Mouse (Mus musculus): Measurements from ENCODE around the gene Vamp8. TPM values are rescaled to one million over a fixed set of nuclear protein-coding genes. Genes with fewer than 3 reads are reported as not detected.
A peak's percentile ranks its signal among the peaks of the same experiment; 100 is the strongest.

Gene Vamp8
- polyA plus RNA-seq, 1 experiment from 2014 or later = 179 TPM

DNA sequence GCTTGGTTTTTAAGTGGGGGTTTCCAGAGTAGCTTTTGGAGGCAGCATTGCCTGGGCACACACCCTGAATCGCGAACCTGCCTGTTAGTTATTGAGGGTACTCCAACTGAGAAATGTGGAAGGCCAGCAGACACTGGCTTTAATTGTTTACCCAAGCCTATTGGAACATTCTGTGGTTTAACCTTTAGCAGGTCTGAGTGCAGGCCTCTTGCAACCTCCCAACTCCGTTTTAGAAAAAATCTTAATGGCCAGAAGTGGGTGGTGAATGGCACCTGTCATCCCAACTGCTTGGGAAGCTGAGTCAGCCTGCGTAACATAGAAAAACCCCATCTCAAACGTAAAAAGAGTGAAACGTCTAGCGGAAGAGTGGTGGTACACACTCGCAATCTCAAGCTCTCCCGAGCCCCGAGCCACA lies 6.3 kb upstream of the Vamp8 start:
- Histone ChIP-seq H3K27me3 (no peaks in the 10 kb centered on the region), H3K9me3 (no peaks in the 10 kb centered on the region), H3K27ac (0 out of 2 replicates have a peak overlapping the region, but pooled peaks have one; percentile 11), H3K4me2 (no peak overlapping the region), H3K4me3 (no peak overlapping the region), H3K4me1 (0 out of 2 replicates have a peak, but pooled peaks cover 3% of the 10 kb centered on the region), H3K36me3 (no peaks in the 10 kb centered on the region), H3K9ac (no peak overlapping the region)
- peak; percentile 15; the same call in 1 of the 2 replicates for ATAC-seq (ENCODE audit: borderline replicate concordance, extremely low read depth, low FRiP score, low TSS enrichment)
- WGBS = 54% methylated on average over 10 of the region's 10 CpGs

DNA sequence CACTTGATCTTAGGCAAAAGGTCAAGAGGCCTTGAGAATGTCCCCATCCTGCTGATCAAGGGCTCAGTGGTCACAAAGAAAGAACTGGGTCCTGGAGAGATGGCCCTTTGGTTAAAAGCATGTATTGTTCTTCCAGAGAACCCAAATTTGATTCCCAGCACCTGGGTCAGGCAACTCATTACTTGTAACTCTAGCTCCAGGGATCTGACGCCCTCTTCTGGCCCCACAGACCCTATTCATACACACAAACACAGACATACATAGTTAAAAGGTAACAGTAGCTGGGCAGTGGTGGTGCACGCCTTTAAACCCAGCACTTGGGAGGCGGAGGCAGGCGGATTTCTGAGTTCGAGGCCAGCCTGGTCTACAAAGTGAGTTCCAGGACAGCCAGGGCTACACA lies 1.8 kb upstream of the Vamp8 start:
- peaks cover 34% of the 10 kb centered on the region for H3K4me1 ChIP-seq
- H3K4me2 ChIP-seq = no peak overlapping the region
- 95% methylated on average over 5 of the region's 5 CpGs for WGBS
- no peak overlapping the region for H3K4me3 ChIP-seq
- ATAC-seq (ENCODE audit: borderline replicate concordance, extremely low read depth, low FRiP score, low TSS enrichment) = no peak
- no peaks in the 10 kb centered on the region for H3K27me3 ChIP-seq
- peaks cover 5% of the 10 kb centered on the region; the same call in 1 of the 2 replicates for H3K36me3 ChIP-seq
- H3K27ac ChIP-seq = 0 out of 2 replicates have a peak overlapping the region, but pooled peaks have one; percentile 4
- H3K9ac ChIP-seq = no peak overlapping the region
- no peaks in the 10 kb centered on the region for H3K9me3 ChIP-seq

DNA sequence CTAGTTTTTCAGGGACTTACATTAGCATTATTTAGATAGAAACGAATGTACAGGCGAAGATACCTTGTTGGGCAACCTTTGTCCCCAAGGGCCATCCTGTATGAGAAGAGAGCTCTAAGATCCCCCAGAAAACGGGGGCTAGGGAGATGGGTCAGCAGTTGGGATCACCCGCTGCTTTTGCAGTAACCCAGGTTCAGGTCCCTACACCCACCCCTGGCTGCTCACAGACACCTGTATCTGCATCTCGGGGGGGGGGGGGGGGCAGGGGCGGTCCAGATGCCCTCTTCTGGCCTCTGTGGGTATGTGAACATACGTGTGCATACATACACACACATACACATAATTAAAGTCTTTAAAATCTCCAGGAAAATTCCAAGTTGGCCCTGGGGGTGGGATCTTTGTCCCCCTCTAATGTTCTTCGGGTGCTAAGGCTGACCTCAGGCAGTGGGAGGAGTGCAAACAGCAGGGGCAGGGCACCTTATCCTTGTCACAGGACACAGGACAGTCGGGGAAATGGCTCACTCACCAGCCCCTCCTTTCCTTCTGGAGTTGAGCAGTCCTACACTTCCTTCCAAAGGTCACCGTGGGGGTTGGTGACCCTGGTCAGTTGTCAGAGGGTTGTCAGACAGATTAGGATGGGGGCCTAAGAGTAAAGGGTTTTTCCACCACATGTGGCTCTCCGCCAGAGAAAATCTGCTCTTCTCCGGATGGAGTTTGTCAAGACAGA lies 455 bp upstream of the Vamp8 start:
- Histone ChIP-seq H3K4me1 (peaks cover 34% of the 10 kb centered on the region), H3K27me3 (no peaks in the 10 kb centered on the region), H3K4me2 (peak overlapping the region; percentile 72), H3K9me3 (no peaks in the 10 kb centered on the region), H3K36me3 (peaks cover 13% of the 10 kb centered on the region), H3K4me3 (peak overlapping the region; percentile 60), H3K27ac (peak overlapping the region; percentile 98), H3K9ac (peak overlapping the region; percentile 67)
- 9% methylated on average over 12 of the region's 12 CpGs for WGBS
- peak; percentile 62 for ATAC-seq (ENCODE audit: borderline replicate concordance, extremely low read depth, low FRiP score, low TSS enrichment)

DNA sequence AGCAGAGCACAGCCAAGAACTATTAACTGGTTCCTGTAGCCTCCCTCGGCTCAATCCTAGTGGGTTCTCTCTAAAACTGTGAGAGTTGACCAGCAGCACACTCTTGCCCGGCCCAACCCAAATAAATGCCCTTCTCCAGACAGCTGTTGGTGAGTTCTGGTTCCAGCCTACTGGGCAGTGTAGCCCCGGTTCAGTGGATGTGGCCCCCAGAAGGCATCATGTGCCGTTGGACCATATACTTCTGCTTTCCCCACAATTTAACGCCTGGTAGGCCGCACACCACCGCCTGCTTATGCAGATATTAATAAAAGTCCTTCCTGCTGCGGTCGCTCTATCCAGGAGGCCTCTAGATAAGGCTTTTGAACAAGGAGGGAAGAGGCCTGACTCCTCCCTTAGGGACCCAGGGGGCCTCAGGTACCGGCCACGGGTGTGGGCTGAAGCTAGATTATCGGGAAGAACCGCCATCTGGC lies 997 bp downstream of the Vamp8 start:
- peak; percentile 56; the same call in 1 of the 2 replicates for ATAC-seq (ENCODE audit: borderline replicate concordance, extremely low read depth, low FRiP score, low TSS enrichment)
- Histone ChIP-seq H3K9me3 (no peaks in the 10 kb centered on the region), H3K4me2 (peak overlapping the region; percentile 72), H3K36me3 (peaks cover 26% of the 10 kb centered on the region), H3K9ac (peak overlapping the region; percentile 67), H3K4me3 (peak overlapping the region; percentile 60), H3K27me3 (no peaks in the 10 kb centered on the region), H3K27ac (peak overlapping the region; percentile 98), H3K4me1 (peaks cover 34% of the 10 kb centered on the region)
- WGBS = 7% methylated on average over 13 of the region's 13 CpGs

DNA sequence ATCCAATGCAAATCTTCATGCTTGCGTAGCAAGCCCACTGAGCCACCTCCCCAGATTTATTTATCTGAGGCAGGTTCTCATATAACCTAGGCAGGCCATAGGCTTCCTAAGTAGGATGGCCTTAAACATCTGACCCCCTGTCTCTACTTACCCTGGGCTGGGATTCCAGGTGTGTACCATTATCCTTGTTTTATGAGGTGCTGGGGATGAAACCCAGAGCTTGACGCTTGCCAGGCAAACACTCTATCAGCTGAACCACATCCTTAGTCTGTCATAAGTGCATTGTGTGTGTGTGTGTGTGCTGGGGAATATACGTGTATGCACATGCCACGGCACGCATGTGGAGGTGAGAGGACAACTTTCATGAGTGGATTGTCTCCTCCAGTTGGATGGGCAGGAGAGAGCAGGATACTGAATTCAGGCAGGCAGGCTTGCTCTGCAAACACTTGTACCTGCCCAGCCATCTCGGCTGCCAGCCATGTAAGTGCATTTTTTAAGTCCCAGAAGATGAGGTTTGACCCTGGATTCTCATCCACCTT lies 1.6 kb downstream of the Vamp8 start:
- Histone ChIP-seq H3K4me1 (peaks cover 34% of the 10 kb centered on the region), H3K4me2 (peak overlapping the region; percentile 72), H3K27me3 (no peaks in the 10 kb centered on the region), H3K36me3 (peaks cover 26% of the 10 kb centered on the region), H3K27ac (peak overlapping the region; percentile 98), H3K4me3 (peak overlapping the region; percentile 60), H3K9ac (no peak overlapping the region), H3K9me3 (no peaks in the 10 kb centered on the region)
- no peak for ATAC-seq (ENCODE audit: borderline replicate concordance, extremely low read depth, low FRiP score, low TSS enrichment)
- 62% methylated on average over 6 of the region's 6 CpGs for WGBS

DNA sequence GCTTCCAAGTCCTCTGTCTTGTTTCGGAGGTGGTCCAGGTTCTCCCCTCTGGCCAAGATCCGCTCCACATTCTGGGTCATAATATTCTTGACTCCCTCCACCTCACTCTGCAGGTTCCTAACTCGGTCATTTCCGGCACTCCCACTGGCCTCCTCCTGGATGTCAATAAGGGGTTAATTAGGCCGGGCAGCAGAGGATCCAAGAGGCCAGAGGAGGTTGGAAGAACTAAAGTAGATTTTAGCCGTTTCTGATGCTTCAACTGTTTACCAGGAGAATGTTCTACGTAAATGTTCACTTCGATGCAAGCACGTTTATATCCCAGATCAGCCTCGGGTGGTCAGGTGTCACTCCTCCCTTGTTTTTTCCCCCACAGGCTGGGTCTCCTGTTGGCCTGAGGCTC lies 2.2 kb downstream of the Vamp8 start:
- peaks cover 34% of the 10 kb centered on the region for H3K4me1 ChIP-seq
- H3K36me3 ChIP-seq = peaks cover 26% of the 10 kb centered on the region
- no peaks in the 10 kb centered on the region for H3K27me3 ChIP-seq
- no peak overlapping the region for H3K9ac ChIP-seq
- no peaks in the 10 kb centered on the region for H3K9me3 ChIP-seq
- WGBS = 65% methylated on average over 10 of the region's 10 CpGs
- peak overlapping the region; percentile 72; the same call in 1 of the 2 replicates for H3K4me2 ChIP-seq
- ATAC-seq (ENCODE audit: borderline replicate concordance, extremely low read depth, low FRiP score, low TSS enrichment) = no peak
- H3K4me3 ChIP-seq = no peak overlapping the region
- H3K27ac ChIP-seq = no peak overlapping the region

DNA sequence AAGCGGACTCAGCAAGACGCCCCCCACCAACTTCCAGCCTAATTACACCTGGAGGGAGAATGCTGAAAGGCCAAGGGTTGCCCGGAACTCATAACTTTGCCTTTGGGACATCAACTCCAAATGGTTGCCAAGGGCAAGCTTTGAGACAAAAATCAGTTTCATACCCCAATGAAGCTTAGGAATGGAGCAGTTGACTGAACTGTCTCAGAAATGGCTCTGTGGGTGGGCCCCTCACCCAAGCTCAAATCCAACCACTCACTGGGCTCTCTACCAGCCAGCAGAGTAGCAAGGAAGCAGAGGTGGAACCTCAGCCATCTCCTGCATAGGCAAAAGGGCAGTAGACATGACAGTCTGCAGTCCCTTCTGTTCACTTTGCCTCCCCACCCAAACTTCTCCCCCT lies 2.7 kb downstream of the Vamp8 start:
- H3K4me3 ChIP-seq = no peak overlapping the region
- H3K36me3 ChIP-seq = peaks cover 26% of the 10 kb centered on the region
- H3K4me1 ChIP-seq = peaks cover 34% of the 10 kb centered on the region
- H3K27ac ChIP-seq = no peak overlapping the region
- H3K4me2 ChIP-seq = no peak overlapping the region
- no peak for ATAC-seq (ENCODE audit: borderline replicate concordance, extremely low read depth, low FRiP score, low TSS enrichment)
- H3K27me3 ChIP-seq = no peaks in the 10 kb centered on the region
- H3K9ac ChIP-seq = no peak overlapping the region
- WGBS = 88% methylated on average over 3 of the region's 3 CpGs
- no peaks in the 10 kb centered on the region for H3K9me3 ChIP-seq

DNA sequence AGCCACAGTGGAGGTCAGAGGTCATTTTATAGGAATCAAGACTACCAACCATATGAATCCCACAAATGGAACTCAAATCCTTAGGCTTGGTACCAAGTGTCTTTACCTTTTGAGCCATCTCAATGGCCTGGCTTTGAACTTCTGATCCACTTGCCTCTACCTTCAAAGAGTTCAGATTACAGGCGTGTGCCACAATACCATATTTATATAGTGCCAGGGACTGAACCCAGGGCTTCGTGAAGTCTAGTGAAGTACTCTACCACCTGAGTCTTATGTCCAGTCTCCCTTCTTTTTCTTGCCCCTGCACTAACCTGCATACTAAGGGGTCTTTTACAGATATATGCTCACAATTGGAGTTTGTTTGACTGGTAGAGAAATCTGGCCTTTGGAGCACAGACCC lies 3.9 kb downstream of the Vamp8 start:
- Histone ChIP-seq H3K4me3 (no peak overlapping the region), H3K9me3 (no peaks in the 10 kb centered on the region), H3K36me3 (peaks cover 26% of the 10 kb centered on the region), H3K9ac (no peak overlapping the region), H3K4me1 (peaks cover 31% of the 10 kb centered on the region), H3K27ac (no peak overlapping the region), H3K27me3 (no peaks in the 10 kb centered on the region), H3K4me2 (no peak overlapping the region)
- WGBS = 89% methylated on average over 2 of the region's 2 CpGs
- ATAC-seq (ENCODE audit: borderline replicate concordance, extremely low read depth, low FRiP score, low TSS enrichment) = no peak

DNA sequence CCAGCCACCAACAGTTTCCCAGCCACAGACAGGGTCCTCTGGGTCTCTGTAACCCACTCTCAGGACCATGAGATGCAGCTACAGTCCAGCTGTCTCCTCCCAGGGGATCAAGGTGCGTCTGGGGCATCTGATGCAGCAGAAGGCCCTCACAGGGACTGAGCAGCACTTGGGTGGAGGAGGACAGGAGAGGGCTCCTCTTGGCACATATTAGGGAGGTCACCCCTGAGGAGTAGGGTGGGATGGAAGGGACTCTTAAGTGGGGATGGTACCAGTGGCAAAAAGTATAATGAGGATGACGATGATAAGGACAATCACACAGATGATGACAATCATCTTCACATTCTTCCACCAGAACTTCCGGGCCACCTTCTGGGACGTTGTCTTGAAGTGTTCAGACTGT lies 5.2 kb downstream of the Vamp8 start:
- WGBS = 66% methylated on average over 4 of the region's 4 CpGs

DNA sequence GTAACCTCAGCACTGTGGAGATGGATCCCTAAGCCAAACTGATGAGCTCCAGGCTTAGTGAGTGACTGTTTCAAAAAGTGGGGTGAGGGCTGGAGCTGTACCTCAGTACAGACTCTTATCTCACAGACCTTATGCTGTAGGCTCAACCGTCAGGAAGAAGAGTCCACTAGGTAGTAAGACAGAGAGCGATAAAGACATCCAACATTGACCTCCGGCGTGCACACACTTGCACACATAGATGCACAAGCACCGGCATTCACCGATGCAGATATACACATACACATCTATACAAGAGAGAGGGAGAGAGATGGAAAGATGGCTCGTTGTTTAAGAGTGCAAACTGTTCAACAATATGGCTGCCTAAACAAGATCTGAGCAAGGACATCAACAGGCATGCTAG lies 6.6 kb downstream of the Vamp8 start:
- H3K27me3 ChIP-seq = no peaks in the 10 kb centered on the region
- no peak overlapping the region for H3K27ac ChIP-seq
- no peaks in the 10 kb centered on the region for H3K9me3 ChIP-seq
- peaks cover 18% of the 10 kb centered on the region for H3K4me1 ChIP-seq
- ATAC-seq (ENCODE audit: borderline replicate concordance, extremely low read depth, low FRiP score, low TSS enrichment) = no peak
- H3K9ac ChIP-seq = no peak overlapping the region
- WGBS = 90% methylated on average over 7 of the region's 7 CpGs
- no peak overlapping the region for H3K4me2 ChIP-seq
- H3K4me3 ChIP-seq = no peak overlapping the region
- H3K36me3 ChIP-seq = peaks cover 26% of the 10 kb centered on the region

More for the DNA sequence above, 5.2 kb downstream of the Vamp8 start:
- Histone ChIP-seq H3K4me2 (no peak overlapping the region), H3K9ac (no peak overlapping the region), H3K27me3 (no peaks in the 10 kb centered on the region), H3K36me3 (peaks cover 26% of the 10 kb centered on the region), H3K9me3 (no peaks in the 10 kb centered on the region), H3K27ac (no peak overlapping the region), H3K4me3 (no peak overlapping the region), H3K4me1 (peaks cover 24% of the 10 kb centered on the region)
- ATAC-seq (ENCODE audit: borderline replicate concordance, extremely low read depth, low FRiP score, low TSS enrichment) = no peak

DNA sequence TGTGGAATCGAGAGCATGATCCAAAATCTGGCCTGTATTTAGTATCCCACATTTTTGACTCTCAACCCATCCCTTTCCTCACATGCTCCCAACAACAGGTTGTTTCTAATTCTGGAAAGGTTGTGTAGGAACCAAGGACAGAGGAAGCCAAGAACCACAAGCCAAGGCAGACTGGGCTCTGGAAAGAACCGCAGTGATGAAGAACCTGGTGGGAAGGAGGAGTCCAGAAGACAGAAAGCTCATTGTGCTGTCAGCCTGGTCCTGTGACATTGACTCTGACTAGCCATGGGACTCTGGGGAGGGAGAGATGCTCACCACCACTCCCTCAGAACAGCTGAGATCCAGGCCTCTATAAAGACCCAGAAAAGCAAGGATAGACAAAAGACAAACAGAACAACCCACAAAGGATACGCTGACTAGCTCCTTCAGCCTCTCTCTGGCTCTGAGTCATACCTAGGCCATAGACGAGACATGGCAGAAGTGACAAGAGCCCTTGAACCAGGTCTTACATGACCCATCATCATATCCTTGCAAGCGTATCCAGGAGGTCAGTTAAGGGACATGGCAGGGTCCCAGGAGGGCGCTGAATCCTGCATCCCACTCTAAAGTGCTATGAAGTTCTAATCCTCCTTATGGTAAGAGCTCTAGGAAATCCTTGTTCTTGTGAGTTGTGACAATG lies 7.2 kb downstream of the Vamp8 start:
- no peak for ATAC-seq (ENCODE audit: borderline replicate concordance, extremely low read depth, low FRiP score, low TSS enrichment)
- 77% methylated on average over 6 of the region's 6 CpGs for WGBS
- H3K4me3 ChIP-seq = no peak overlapping the region

DNA sequence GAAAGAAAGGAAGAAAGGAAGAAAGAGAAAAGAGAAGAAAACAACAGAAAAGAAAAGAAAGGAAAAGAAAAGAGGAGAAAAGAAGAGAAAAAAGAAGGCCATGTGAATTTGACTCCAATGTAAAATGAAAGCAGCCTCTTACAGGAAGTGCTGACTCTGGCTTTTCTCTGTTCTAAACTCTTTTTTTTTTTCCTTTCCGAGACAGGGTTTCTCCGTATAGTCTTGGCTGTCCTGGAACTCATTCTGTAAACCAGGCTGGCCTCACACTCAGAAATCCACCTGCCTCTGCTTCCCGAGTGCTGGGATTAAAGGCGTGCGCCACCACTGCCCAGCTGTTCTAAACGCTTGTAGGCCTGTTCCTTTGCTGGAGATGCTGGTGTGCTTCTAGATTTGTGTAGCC lies 8.0 kb downstream of the Vamp8 start:
- Histone ChIP-seq H3K9me3 (no peaks in the 10 kb centered on the region), H3K9ac (no peak overlapping the region), H3K4me3 (no peak overlapping the region), H3K4me1 (0 out of 2 replicates have a peak, but pooled peaks cover 6% of the 10 kb centered on the region), H3K27me3 (no peaks in the 10 kb centered on the region), H3K4me2 (no peak overlapping the region), H3K36me3 (peaks cover 23% of the 10 kb centered on the region), H3K27ac (no peak overlapping the region)
- no peak for ATAC-seq (ENCODE audit: borderline replicate concordance, extremely low read depth, low FRiP score, low TSS enrichment)
- 67% methylated on average over 6 of the region's 6 CpGs for WGBS

More for the DNA sequence above, 7.2 kb downstream of the Vamp8 start:
- Histone ChIP-seq H3K36me3 (peaks cover 26% of the 10 kb centered on the region), H3K4me1 (peaks cover 12% of the 10 kb centered on the region), H3K9me3 (no peaks in the 10 kb centered on the region), H3K27ac (no peak overlapping the region), H3K27me3 (no peaks in the 10 kb centered on the region), H3K4me2 (no peak overlapping the region), H3K9ac (no peak overlapping the region)

Measured in lung, embryonic 15.5 days (tissue).